Mouse (Mus musculus) hindbrain, embryonic 16.5 days (tissue): ENCODE results near the gene Atg16l1. TPM values are rescaled to one million over a fixed set of nuclear protein-coding genes. Genes with fewer than 3 reads are reported as not detected.

Experiments
- ATAC-seq: fragments of 200-750 bp; cut with Nextera tagmentation; 2 replicates; pipeline ENCODE4 v1.8.0; 2017; ENCODE audit warnings: moderate TSS enrichment, moderate library complexity
- H3K27ac ChIP-seq: fragments of 300-500 bp; sonication (generic); 2 replicates; pipeline ENCODE4 v1.5.1; 2014; ENCODE audit warnings: low read depth, mild to moderate bottlenecking, control low read depth, low read length, moderate library complexity
- H3K27me3 ChIP-seq: fragments of 300-500 bp; sonication (generic); replicated peaks from 2 replicates; pipeline ENCODE4 v1.6.1; 2014; ENCODE audit warnings: low read length; ENCODE audit not compliant: control insufficient read depth, insufficient read depth
- H3K36me3 ChIP-seq: fragments of 300-500 bp; sonication (generic); 2 replicates; pipeline ENCODE4 v1.6.1; 2014; ENCODE audit warnings: mild to moderate bottlenecking, low read length, moderate library complexity, mixed read lengths; ENCODE audit not compliant: control insufficient read depth, insufficient read depth
- H3K4me1 ChIP-seq: fragments of 300-500 bp; sonication (generic); 2 replicates; pipeline ENCODE4 v1.6.1; 2014; ENCODE audit warnings: low read depth, low read length; ENCODE audit not compliant: control insufficient read depth, insufficient read depth
- H3K4me2 ChIP-seq: fragments of 300-500 bp; sonication (generic); 2 replicates; pipeline ENCODE4 v1.6.1; 2014; ENCODE audit warnings: mild to moderate bottlenecking, low read length, control low read depth, moderate library complexity
- H3K4me3 ChIP-seq: fragments of 300-500 bp; sonication (generic); 2 replicates; pipeline ENCODE4 v1.5.1; 2014; ENCODE audit warnings: mild to moderate bottlenecking, low read length, control low read depth, moderate library complexity
- H3K9ac ChIP-seq: fragments of 300-500 bp; sonication (generic); 2 replicates; pipeline ENCODE4 v1.6.1; 2014; ENCODE audit warnings: low read depth, mild to moderate bottlenecking, control low read depth, low read length, moderate library complexity
- H3K9me3 ChIP-seq: fragments of 300-500 bp; sonication (generic); 2 replicates; pipeline ENCODE4 v1.6.1; 2014; ENCODE audit warnings: mild to moderate bottlenecking, low read length, moderate library complexity; ENCODE audit not compliant: control insufficient read depth
- WGBS: fragments of 180-500 bp; shearing (Covaris S2); extraction: QIAGEN DNeasy Blood & Tissue Kit; methylation state at CpG from one replicate; pipeline ENCODE4 v1.1.7; 2014; 5-methylcytosine and 5-hydroxymethylcytosine counted together
- polyA plus RNA-seq: library from polyadenylated mRNA; unstranded; fragments of >200 nt; fragmentation: Nextera tagmentation; extraction: Ambion mirVana; gene quantifications from 2 replicates; pipeline ENCODE4 v1.2.1, GENCODE M21; 2015

Gene Atg16l1
- polyA plus RNA-seq, 1 experiment from 2014 or later: 71.6 TPM

DNA sequence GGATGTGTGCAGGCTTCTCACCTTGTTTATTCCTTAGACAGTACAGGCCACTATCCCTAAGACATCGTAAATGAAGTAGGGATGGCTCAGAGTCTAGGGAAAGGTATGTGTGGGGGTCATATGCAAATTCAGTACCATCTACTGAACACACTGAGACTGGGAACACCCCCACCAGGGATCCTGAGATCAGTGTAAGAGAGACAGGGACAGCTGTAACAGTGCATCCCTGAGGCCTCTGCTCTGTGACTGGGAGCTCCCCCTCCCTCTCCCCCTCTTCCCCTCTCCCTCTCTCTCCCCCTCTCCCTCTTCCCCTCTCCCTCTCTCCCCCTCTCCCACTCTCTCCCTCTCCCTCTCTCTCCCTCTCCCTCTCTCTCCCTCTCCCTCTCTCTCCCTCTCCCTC, 80.8 kb downstream of the Atg16l1 start:
- 74% methylated on average over 1 of the region's 1 CpGs for WGBS
- H3K4me1 ChIP-seq: no peaks in the 10 kb centered on the region
- no peak overlapping the region for H3K9ac ChIP-seq
- H3K27me3 ChIP-seq: no peaks in the 10 kb centered on the region
- H3K9me3 ChIP-seq: no peaks in the 10 kb centered on the region
- no peak overlapping the region for H3K27ac ChIP-seq
- H3K4me2 ChIP-seq: no peak overlapping the region
- H3K36me3 ChIP-seq: no peaks in the 10 kb centered on the region
- ATAC-seq: no peak
- no peak overlapping the region for H3K4me3 ChIP-seq

DNA sequence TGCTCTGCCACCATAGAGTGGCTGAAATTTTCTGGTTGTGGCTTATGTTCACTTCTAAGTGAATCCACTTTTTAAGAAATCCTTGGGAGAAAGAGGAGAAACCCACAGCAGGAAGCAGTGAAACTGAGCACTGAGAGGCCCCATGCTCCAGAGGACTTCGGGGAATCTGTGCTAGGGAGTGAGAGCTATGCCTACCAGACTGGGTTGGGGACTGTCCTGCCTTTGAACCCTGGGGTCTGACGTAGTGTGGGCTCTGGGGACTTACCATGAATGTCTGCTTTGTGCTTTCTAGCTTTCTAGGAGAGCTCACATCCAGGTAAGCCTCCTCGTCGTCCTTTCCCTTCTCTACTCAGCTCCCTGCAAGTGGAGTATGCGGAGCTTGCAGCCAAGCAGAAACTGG, 81.3 kb downstream of the Atg16l1 start:
- 60% methylated on average over 5 of the region's 5 CpGs for WGBS
- no peak overlapping the region for H3K27ac ChIP-seq
- ATAC-seq: no peak

GRCm38 (mm10) chr1:87840411-87841208, 84.9 kb downstream of the Atg16l1 start:
- WGBS: 77% methylated on average over 11 of the region's 11 CpGs
- no peak for ATAC-seq
- Histone ChIP-seq H3K9ac (no peak overlapping the region), H3K4me2 (no peak overlapping the region), H3K9me3 (no peaks in the 10 kb centered on the region), H3K36me3 (no peaks in the 10 kb centered on the region), H3K4me3 (no peak overlapping the region), H3K27ac (no peak overlapping the region), H3K27me3 (no peaks in the 10 kb centered on the region), H3K4me1 (no peaks in the 10 kb centered on the region)

More for the DNA sequence above, 81.3 kb downstream of the Atg16l1 start:
- Histone ChIP-seq H3K27me3 (no peaks in the 10 kb centered on the region), H3K9me3 (no peaks in the 10 kb centered on the region), H3K4me2 (no peak overlapping the region), H3K36me3 (no peaks in the 10 kb centered on the region), H3K4me3 (no peak overlapping the region), H3K9ac (no peak overlapping the region), H3K4me1 (no peaks in the 10 kb centered on the region)

Other genes starting within 250 kb of the Atg16l1 start
- 0.54 and 0.65 TPM in 2 replicates for gene Neu2, start 246.0 kb upstream of the Atg16l1 start, polyA plus RNA-seq
- gene Ngef, start 182.0 kb upstream of the Atg16l1 start, polyA plus RNA-seq: 28.9 and 29.9 TPM in 2 replicates
- 3.2 and 3.7 TPM in 2 replicates for gene Inpp5d, start 135.6 kb upstream of the Atg16l1 start, polyA plus RNA-seq
- gene Sag, start 47.8 kb downstream of the Atg16l1 start, polyA plus RNA-seq: 1.7 TPM in 2 replicates
- 40.4 and 42.8 TPM in 2 replicates for gene Dgkd, start 97.4 kb downstream of the Atg16l1 start, polyA plus RNA-seq